Mouse (Mus musculus) A20 (cell line): ENCODE measurements around the gene Tubb4b.

Experiments used
- DNase-seq: peaks from one replicate; pipeline ENCODE4 v3.0.0-alpha.2; 2011; ENCODE audit warnings: low read depth, low spot score

Gene Tubb4b

GRCm38 (mm10) chr2:25225811-25226379 lies 1.4 kb upstream of the Tubb4b start:
- DNase-seq = no peak

- peak; percentile 99 for DNase-seq
Measured at GRCm38 (mm10) chr2:25224766-25225752, 557 bp upstream of the Tubb4b start.

GRCm38 (mm10) chr2:25223681-25224491 lies 616 bp downstream of the Tubb4b start:
- DNase-seq = no peak

- DNase-seq = peak; percentile 32
Measured at GRCm38 (mm10) chr2:25221331-25221772, 3.1 kb downstream of the Tubb4b start.

GRCm38 (mm10) chr2:25218445-25218844 lies 6.1 kb downstream of the Tubb4b start, which contains the start of gene Fam166a:
TSS of gene Fam166a (plus strand) at chr2:25218745.
- DNase-seq = no peak

- no peak for DNase-seq
Measured at GRCm38 (mm10) chr2:25217666-25218065, 6.8 kb downstream of the Tubb4b start.

- DNase-seq = no peak
Measured at GRCm38 (mm10) chr2:25214444-25214843, 10.1 kb downstream of the Tubb4b start, which contains the start of gene Stpg3. TSS of gene Stpg3 (minus strand) at chr2:25214637.

GRCm38 (mm10) chr2:25213266-25213865 lies 11.1 kb downstream of the Tubb4b start:
- peak; percentile 81 for DNase-seq

- DNase-seq = peak; percentile 98
Measured at GRCm38 (mm10) chr2:25211121-25211670, 13.3 kb downstream of the Tubb4b start, which contains the start of gene Nelfb. TSS of gene Nelfb (minus strand) at chr2:25211489.

- no peak for DNase-seq
Measured at GRCm38 (mm10) chr2:25210686-25211085, 13.8 kb downstream of the Tubb4b start.

GRCm38 (mm10) chr2:25207593-25207992 lies 16.9 kb downstream of the Tubb4b start:
- DNase-seq = no peak

GRCm38 (mm10) chr2:25203631-25204214 lies 20.8 kb downstream of the Tubb4b start:
- no peak for DNase-seq

GRCm38 (mm10) chr2:25200631-25201030 lies 23.9 kb downstream of the Tubb4b start:
- no peak for DNase-seq

GRCm38 (mm10) chr2:25197946-25198345 lies 26.6 kb downstream of the Tubb4b start:
- DNase-seq = no peak

GRCm38 (mm10) chr2:25197191-25197590 lies 27.3 kb downstream of the Tubb4b start:
- no peak for DNase-seq

GRCm38 (mm10) chr2:25196172-25196954 lies 28.1 kb downstream of the Tubb4b start, which contains the start of gene Tor4a:
TSS of gene Tor4a (minus strand) at chr2:25196886.
- DNase-seq = peak; percentile 96

- DNase-seq = peak; percentile 97
Measured at GRCm38 (mm10) chr2:25195211-25196156, 29.0 kb downstream of the Tubb4b start.

GRCm38 (mm10) chr2:25194486-25195171 lies 29.9 kb downstream of the Tubb4b start:
- peak; percentile 70 for DNase-seq
